Mouse (Mus musculus) embryonic fibroblast, embryonic 13.5 days (primary cell): ENCODE data around the gene Cgrrf1.

Source experiments
- CTCF ChIP-seq: IDR thresholded peaks from 2 replicates; pipeline ENCODE4 v1.5.1; 2011; ENCODE audit warnings: mild to moderate bottlenecking, control low read depth, low read length, moderate library complexity, borderline replicate concordance; ENCODE audit not compliant: insufficient read depth
- POLR2A ChIP-seq: IDR thresholded peaks from 2 replicates; pipeline ENCODE4 v1.6.1; 2011; ENCODE audit warnings: low read depth, mild to moderate bottlenecking, control low read depth, low read length, moderate library complexity

DNA sequence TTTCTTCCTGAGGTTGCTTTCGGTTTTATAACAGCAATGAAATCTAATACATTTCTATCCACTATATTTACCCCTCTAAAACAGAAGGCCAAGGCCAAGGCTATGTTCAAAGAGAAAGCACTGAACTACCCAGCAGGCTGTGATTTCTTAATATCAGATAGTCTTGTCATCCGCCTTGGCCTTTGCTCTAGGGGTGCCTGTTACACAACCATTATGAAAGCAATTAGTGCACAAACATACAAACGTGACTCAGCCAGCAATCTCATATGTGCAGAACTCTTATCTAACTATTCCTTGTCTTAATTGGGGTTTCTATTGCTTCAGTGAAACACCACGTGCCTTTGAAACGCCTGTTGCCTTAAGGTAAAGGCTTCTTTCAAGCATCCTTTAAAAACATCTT, 37.8 kb upstream of the Cgrrf1 start:
- TF ChIP-seq CTCF (no peak), POLR2A (no peak)
